Mouse (Mus musculus): ENCODE data around the gene Ctsa. TPM values are rescaled to one million over a fixed set of nuclear protein-coding genes. Genes with fewer than 3 reads are reported as not detected.

The Ctsa gene
- polyA plus RNA-seq, 1 experiment from 2014 or later: 89.7 TPM

GRCm38 (mm10) chr2:164803201-164803920 lies 29.3 kb upstream of the Ctsa start:
- peak; percentile 35 for DNase-seq (ENCODE audit: low spot score, missing footprints)
- Histone ChIP-seq H3K36me3 (ENCODE audit: control insufficient read depth, insufficient read depth, low read length) (no peaks in the 10 kb centered on the region), H3K27ac (ENCODE audit: low read depth, low read length) (no peak overlapping the region), H3K4me3 (ENCODE audit: low read depth, low read length) (peak overlapping the region; percentile 84; the same call in 1 of the 2 replicates), H3K4me2 (peak overlapping the region; percentile 67), H3K9me3 (ENCODE audit: control insufficient read depth, low read length) (no peaks in the 10 kb centered on the region), H3K27me3 (ENCODE audit: control insufficient read depth, insufficient read depth, low read length) (no peaks in the 10 kb centered on the region), H3K9ac (ENCODE audit: low read length) (peak overlapping the region; percentile 80), H3K4me1 (ENCODE audit: control insufficient read depth, insufficient read depth, low read length) (peaks cover 7% of the 10 kb centered on the region; the same call in 1 of the 2 replicates)
- WGBS: 94% methylated on average over 16 of the region's 16 CpGs
- ATAC-seq (ENCODE audit: low FRiP score): no peak

- no peak overlapping the region for H3K27ac ChIP-seq (ENCODE audit: low read depth, low read length)
- DNase-seq (ENCODE audit: low spot score, missing footprints): peak; percentile 81
- H3K9me3 ChIP-seq (ENCODE audit: control insufficient read depth, low read length): no peaks in the 10 kb centered on the region
- peak overlapping the region; percentile 80 for H3K9ac ChIP-seq (ENCODE audit: low read length)
- H3K4me1 ChIP-seq (ENCODE audit: control insufficient read depth, insufficient read depth, low read length): peaks cover 7% of the 10 kb centered on the region; the same call in 1 of the 2 replicates
- peak overlapping the region; percentile 67 for H3K4me2 ChIP-seq
- no peak for ATAC-seq (ENCODE audit: low FRiP score)
- WGBS: 58% methylated on average over 1 of the region's 1 CpGs
- no peaks in the 10 kb centered on the region for H3K27me3 ChIP-seq (ENCODE audit: control insufficient read depth, insufficient read depth, low read length)
- peak overlapping the region; percentile 84 for H3K4me3 ChIP-seq (ENCODE audit: low read depth, low read length)
- no peaks in the 10 kb centered on the region for H3K36me3 ChIP-seq (ENCODE audit: control insufficient read depth, insufficient read depth, low read length)
Observed at GRCm38 (mm10) chr2:164803921-164804313, 28.8 kb upstream of the Ctsa start.

- peak within 1 kb of the TSS; percentile 72 for H3K4me2 ChIP-seq
- H3K36me3 ChIP-seq (ENCODE audit: control insufficient read depth, insufficient read depth, low read length): no peaks in the 10 kb centered on the region
- H3K9me3 ChIP-seq (ENCODE audit: control insufficient read depth, low read length): no peaks in the 10 kb centered on the region
- DNase-seq (ENCODE audit: low spot score, missing footprints) (peak; percentile 99), ATAC-seq (ENCODE audit: low FRiP score) (peak; percentile 97)
- WGBS: 1% methylated on average over 47 of the region's 47 CpGs
- H3K9ac ChIP-seq (ENCODE audit: low read length): peak within 1 kb of the TSS; percentile 80
- peak within 1 kb of the TSS; percentile 84 for H3K4me3 ChIP-seq (ENCODE audit: low read depth, low read length)
- H3K4me1 ChIP-seq (ENCODE audit: control insufficient read depth, insufficient read depth, low read length): peaks cover 7% of the 10 kb centered on the region; the same call in 1 of the 2 replicates
- no peaks in the 10 kb centered on the region for H3K27me3 ChIP-seq (ENCODE audit: control insufficient read depth, insufficient read depth, low read length)
- peak within 1 kb of the TSS; percentile 23; the same call in 1 of the 2 replicates for H3K27ac ChIP-seq (ENCODE audit: low read depth, low read length)
Observed at GRCm38 (mm10) chr2:164804533-164805331, 27.9 kb upstream of the Ctsa start, which contains the start of the genes Acot8 and Zswim3. Acot8 (minus strand) TSS chr2:164804882. Zswim3 (plus strand) TSS chr2:164805098.

- Histone ChIP-seq H3K9me3 (ENCODE audit: control insufficient read depth, low read length) (no peaks in the 10 kb centered on the region), H3K36me3 (ENCODE audit: control insufficient read depth, insufficient read depth, low read length) (no peaks in the 10 kb centered on the region), H3K27ac (ENCODE audit: low read depth, low read length) (peak overlapping the region; percentile 23; the same call in 1 of the 2 replicates), H3K4me1 (ENCODE audit: control insufficient read depth, insufficient read depth, low read length) (peaks cover 7% of the 10 kb centered on the region; the same call in 1 of the 2 replicates), H3K4me2 (peak overlapping the region; percentile 72), H3K27me3 (ENCODE audit: control insufficient read depth, insufficient read depth, low read length) (no peaks in the 10 kb centered on the region), H3K9ac (ENCODE audit: low read length) (peak overlapping the region; percentile 63), H3K4me3 (ENCODE audit: low read depth, low read length) (peak overlapping the region; percentile 84)
- DNase-seq (ENCODE audit: low spot score, missing footprints) (no peak), ATAC-seq (ENCODE audit: low FRiP score) (peak; percentile 68)
- 3% methylated on average over 21 of the region's 21 CpGs for WGBS
Observed at GRCm38 (mm10) chr2:164805332-164805718, 27.3 kb upstream of the Ctsa start.

GRCm38 (mm10) chr2:164806614-164807013 lies 26.1 kb upstream of the Ctsa start:
- DNase-seq (ENCODE audit: low spot score, missing footprints) (no peak), ATAC-seq (ENCODE audit: low FRiP score) (no peak)
- no peak overlapping the region for H3K27ac ChIP-seq (ENCODE audit: low read depth, low read length)
- H3K4me3 ChIP-seq (ENCODE audit: low read depth, low read length): no peak overlapping the region
- H3K9ac ChIP-seq (ENCODE audit: low read length): no peak overlapping the region
- no peak overlapping the region for H3K4me2 ChIP-seq
- H3K36me3 ChIP-seq (ENCODE audit: control insufficient read depth, insufficient read depth, low read length): no peaks in the 10 kb centered on the region
- H3K9me3 ChIP-seq (ENCODE audit: control insufficient read depth, low read length): no peaks in the 10 kb centered on the region
- 85% methylated on average over 7 of the region's 7 CpGs for WGBS
- H3K27me3 ChIP-seq (ENCODE audit: control insufficient read depth, insufficient read depth, low read length): no peaks in the 10 kb centered on the region
- peaks cover 7% of the 10 kb centered on the region; the same call in 1 of the 2 replicates for H3K4me1 ChIP-seq (ENCODE audit: control insufficient read depth, insufficient read depth, low read length)

DNA sequence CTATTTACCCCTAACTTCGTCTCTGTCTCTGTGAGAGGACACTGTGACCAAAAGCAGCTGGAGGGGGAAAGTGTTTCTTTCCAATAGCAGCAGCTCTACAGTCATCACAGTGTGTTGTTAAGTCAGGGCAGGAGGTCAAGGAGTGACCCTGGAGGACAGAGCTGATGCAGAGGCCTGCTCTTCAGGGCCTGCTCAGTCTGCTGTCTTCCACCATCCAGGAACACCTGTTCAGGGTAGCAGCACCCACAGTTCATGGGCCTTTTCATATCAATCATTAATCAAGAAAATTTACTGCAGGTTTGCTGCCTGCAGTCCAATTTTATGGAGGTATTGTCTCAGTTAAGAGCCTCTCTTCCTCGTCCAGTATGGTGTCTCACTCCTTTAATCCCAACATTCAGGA lies 19.1 kb upstream of the Ctsa start:
- no peak for ATAC-seq (ENCODE audit: low FRiP score)
- H3K4me1 ChIP-seq (ENCODE audit: control insufficient read depth, insufficient read depth, low read length): no peaks in the 10 kb centered on the region

DNA sequence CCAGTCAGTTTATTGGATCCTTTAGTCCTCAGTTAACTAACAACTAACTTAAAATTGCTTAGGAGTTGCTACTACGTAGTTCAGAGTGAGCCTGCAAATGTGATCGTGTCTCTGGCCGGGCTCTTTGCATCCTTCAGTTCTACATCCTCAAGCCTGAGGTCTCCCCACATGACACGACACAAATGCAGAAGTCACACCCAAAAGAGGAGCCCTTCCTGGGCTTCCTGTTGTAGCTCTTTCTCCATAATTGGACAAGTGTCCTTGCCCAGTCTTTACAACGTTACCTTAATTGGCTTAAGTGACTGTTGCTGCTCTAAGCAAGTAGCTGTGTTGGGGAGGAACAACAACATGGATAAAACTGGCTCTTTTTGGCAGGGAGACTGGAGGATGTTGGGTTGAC lies 17.3 kb upstream of the Ctsa start:
- 89% methylated on average over 5 of the region's 5 CpGs for WGBS
- no peaks in the 10 kb centered on the region for H3K9me3 ChIP-seq (ENCODE audit: control insufficient read depth, low read length)
- H3K27ac ChIP-seq (ENCODE audit: low read depth, low read length): no peak overlapping the region
- H3K36me3 ChIP-seq (ENCODE audit: control insufficient read depth, insufficient read depth, low read length): no peaks in the 10 kb centered on the region
- no peaks in the 10 kb centered on the region for H3K4me1 ChIP-seq (ENCODE audit: control insufficient read depth, insufficient read depth, low read length)
- ATAC-seq (ENCODE audit: low FRiP score) (no peak), DNase-seq (ENCODE audit: low spot score, missing footprints) (no peak)
- no peak overlapping the region for H3K4me2 ChIP-seq
- H3K27me3 ChIP-seq (ENCODE audit: control insufficient read depth, insufficient read depth, low read length): no peaks in the 10 kb centered on the region
- no peak overlapping the region for H3K4me3 ChIP-seq (ENCODE audit: low read depth, low read length)
- H3K9ac ChIP-seq (ENCODE audit: low read length): no peak overlapping the region

More for the DNA sequence above, 19.1 kb upstream of the Ctsa start:
- no peak overlapping the region for H3K9ac ChIP-seq (ENCODE audit: low read length)
- H3K9me3 ChIP-seq (ENCODE audit: control insufficient read depth, low read length): no peaks in the 10 kb centered on the region
- H3K4me3 ChIP-seq (ENCODE audit: low read depth, low read length): no peak overlapping the region
- 60% methylated on average over 2 of the region's 2 CpGs for WGBS
- no peaks in the 10 kb centered on the region for H3K36me3 ChIP-seq (ENCODE audit: control insufficient read depth, insufficient read depth, low read length)
- no peak overlapping the region for H3K4me2 ChIP-seq
- H3K27ac ChIP-seq (ENCODE audit: low read depth, low read length): no peak overlapping the region
- DNase-seq (ENCODE audit: low spot score, missing footprints): peak; percentile 33
- H3K27me3 ChIP-seq (ENCODE audit: control insufficient read depth, insufficient read depth, low read length): no peaks in the 10 kb centered on the region

GRCm38 (mm10) chr2:164815821-164816220 lies 16.9 kb upstream of the Ctsa start:
- H3K36me3 ChIP-seq (ENCODE audit: control insufficient read depth, insufficient read depth, low read length): no peaks in the 10 kb centered on the region
- no peaks in the 10 kb centered on the region for H3K27me3 ChIP-seq (ENCODE audit: control insufficient read depth, insufficient read depth, low read length)
- no peak overlapping the region for H3K27ac ChIP-seq (ENCODE audit: low read depth, low read length)
- ATAC-seq (ENCODE audit: low FRiP score) (no peak), DNase-seq (ENCODE audit: low spot score, missing footprints) (no peak)
- no peak overlapping the region for H3K4me3 ChIP-seq (ENCODE audit: low read depth, low read length)
- WGBS: 92% methylated on average over 8 of the region's 8 CpGs
- no peaks in the 10 kb centered on the region for H3K4me1 ChIP-seq (ENCODE audit: control insufficient read depth, insufficient read depth, low read length)
- no peak overlapping the region for H3K4me2 ChIP-seq
- no peaks in the 10 kb centered on the region for H3K9me3 ChIP-seq (ENCODE audit: control insufficient read depth, low read length)
- no peak overlapping the region for H3K9ac ChIP-seq (ENCODE audit: low read length)

DNA sequence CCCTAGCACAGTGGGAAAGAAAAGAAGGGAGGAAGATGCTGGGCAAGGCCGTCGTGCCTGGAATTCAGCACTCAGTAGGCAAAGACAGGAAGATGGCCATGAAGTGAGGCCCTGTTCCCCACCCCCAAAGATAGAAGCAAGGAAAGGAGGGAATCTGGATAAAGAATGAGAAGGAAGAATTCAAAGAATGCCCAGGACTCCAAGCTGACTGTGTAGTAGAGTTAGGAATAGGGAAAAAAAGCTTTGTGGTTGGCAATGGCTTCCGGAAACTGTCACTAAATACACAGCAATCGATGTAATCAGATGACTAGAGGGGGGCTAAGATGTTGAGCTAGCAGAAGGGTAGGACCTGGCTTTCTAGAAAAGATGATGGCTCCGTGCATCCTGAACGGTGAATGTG lies 15.5 kb upstream of the Ctsa start:
- WGBS: 83% methylated on average over 6 of the region's 6 CpGs
- Histone ChIP-seq H3K4me2 (no peak overlapping the region), H3K9me3 (ENCODE audit: control insufficient read depth, low read length) (no peaks in the 10 kb centered on the region), H3K27ac (ENCODE audit: low read depth, low read length) (no peak overlapping the region), H3K36me3 (ENCODE audit: control insufficient read depth, insufficient read depth, low read length) (no peaks in the 10 kb centered on the region), H3K4me1 (ENCODE audit: control insufficient read depth, insufficient read depth, low read length) (peaks cover 2% of the 10 kb centered on the region; the same call in 1 of the 2 replicates), H3K9ac (ENCODE audit: low read length) (no peak overlapping the region), H3K27me3 (ENCODE audit: control insufficient read depth, insufficient read depth, low read length) (no peaks in the 10 kb centered on the region), H3K4me3 (ENCODE audit: low read depth, low read length) (no peak overlapping the region)
- DNase-seq (ENCODE audit: low spot score, missing footprints) (no peak), ATAC-seq (ENCODE audit: low FRiP score) (no peak)
